Mouse (Mus musculus) neural tube, embryonic 14.5 days (tissue): ENCODE measurements around the gene Rps6ka5. TPM values are rescaled to one million over a fixed set of nuclear protein-coding genes. Genes with fewer than 3 reads are reported as not detected.

Source experiments
- ATAC-seq: fragments of 200-750 bp; cut with Nextera tagmentation; 2 replicates; pipeline ENCODE4 v1.8.0; 2017; ENCODE audit warnings: low read depth, mild to moderate bottlenecking, moderate TSS enrichment, moderate library complexity
- H3K27ac ChIP-seq: fragments of 300-500 bp; sonication (generic); 2 replicates; pipeline ENCODE4 v1.5.1; 2014; ENCODE audit warnings: low read depth, mild to moderate bottlenecking, control low read depth, low read length, moderate library complexity, mixed read lengths
- H3K27me3 ChIP-seq: fragments of 300-500 bp; sonication (generic); 2 replicates; pipeline ENCODE4 v1.6.1; 2014; ENCODE audit warnings: low read length; ENCODE audit not compliant: control insufficient read depth, insufficient read depth
- H3K36me3 ChIP-seq: fragments of 300-500 bp; sonication (generic); 2 replicates; pipeline ENCODE4 v1.6.1; 2014; ENCODE audit warnings: low read length, mixed read lengths; ENCODE audit not compliant: control insufficient read depth, insufficient read depth
- H3K4me1 ChIP-seq: fragments of 300-500 bp; sonication (generic); 2 replicates; pipeline ENCODE4 v1.6.1; 2014; ENCODE audit warnings: low read length; ENCODE audit not compliant: control insufficient read depth, insufficient read depth
- H3K4me2 ChIP-seq: fragments of 300-500 bp; sonication (generic); 2 replicates; pipeline ENCODE4 v1.6.1; 2014; ENCODE audit warnings: mild to moderate bottlenecking, low read depth, low read length, control low read depth
- H3K4me3 ChIP-seq: fragments of 300-500 bp; sonication (generic); 2 replicates; pipeline ENCODE4 v1.5.1; 2014; ENCODE audit warnings: low read depth, low read length, control low read depth, mixed read lengths
- H3K9ac ChIP-seq: fragments of 300-500 bp; sonication (generic); replicated peaks from 2 replicates; pipeline ENCODE4 v1.6.1; 2014; ENCODE audit warnings: low read depth, mild to moderate bottlenecking, control low read depth, low read length, mixed read lengths
- H3K9me3 ChIP-seq: fragments of 300-500 bp; sonication (generic); 2 replicates; pipeline ENCODE4 v1.6.1; 2016; ENCODE audit warnings: low read length; ENCODE audit not compliant: control insufficient read depth
- WGBS: fragments of 180-500 bp; shearing (Covaris S2); extraction: QIAGEN DNeasy Blood & Tissue Kit; methylation state at CpG from one replicate; pipeline ENCODE4 v1.1.7; 2014; 5-methylcytosine and 5-hydroxymethylcytosine counted together
- polyA plus RNA-seq: library from polyadenylated mRNA; unstranded; fragments of >200 nt; fragmentation: Nextera tagmentation; extraction: Ambion mirVana; gene quantifications from 2 replicates; pipeline ENCODE4 v1.2.1, GENCODE M21; 2014

Gene Rps6ka5
- 7.2 and 7.9 TPM in 2 replicates for polyA plus RNA-seq

GRCm38 (mm10) chr12:100726651-100727050, at the start of gene Rps6ka5:
Gene Rps6ka5, minus strand, starts transcription at chr12:100726983.
- no peak for ATAC-seq
- H3K27ac ChIP-seq = no peak within 1 kb of the TSS
- WGBS = 99% methylated on average over 4 of the region's 4 CpGs
- no peaks in the 10 kb centered on the region for H3K9me3 ChIP-seq
- H3K36me3 ChIP-seq = no peaks in the 10 kb centered on the region
- no peaks in the 10 kb centered on the region for H3K27me3 ChIP-seq
- no peak within 1 kb of the TSS for H3K4me3 ChIP-seq
- H3K9ac ChIP-seq = no peak within 1 kb of the TSS
- peaks cover 2% of the 10 kb centered on the region; the same call in 1 of the 2 replicates for H3K4me1 ChIP-seq
- peak within 1 kb of the TSS; percentile 55; the same call in 1 of the 2 replicates for H3K4me2 ChIP-seq

- 80% methylated on average over 8 of the region's 8 CpGs for WGBS
- Histone ChIP-seq H3K9ac (no peak overlapping the region), H3K27me3 (no peaks in the 10 kb centered on the region), H3K4me2 (no peak overlapping the region), H3K27ac (no peak overlapping the region), H3K9me3 (no peaks in the 10 kb centered on the region), H3K36me3 (no peaks in the 10 kb centered on the region), H3K4me3 (no peak overlapping the region), H3K4me1 (peaks cover 8% of the 10 kb centered on the region; the same call in 1 of the 2 replicates)
- ATAC-seq = no peak
Observed at GRCm38 (mm10) chr12:100775911-100776581, 49.3 kb upstream of the Rps6ka5 start.

GRCm38 (mm10) chr12:100775291-100775690, 48.5 kb upstream of the Rps6ka5 start:
- H3K27me3 ChIP-seq = no peaks in the 10 kb centered on the region
- no peak for ATAC-seq
- H3K4me1 ChIP-seq = peaks cover 8% of the 10 kb centered on the region; the same call in 1 of the 2 replicates
- H3K4me2 ChIP-seq = no peak overlapping the region
- no peak overlapping the region for H3K4me3 ChIP-seq
- H3K9ac ChIP-seq = no peak overlapping the region
- H3K36me3 ChIP-seq = no peaks in the 10 kb centered on the region
- no peaks in the 10 kb centered on the region for H3K9me3 ChIP-seq
- H3K27ac ChIP-seq = no peak overlapping the region

GRCm38 (mm10) chr12:100774756-100775155, 48.0 kb upstream of the Rps6ka5 start:
- Histone ChIP-seq H3K4me1 (peaks cover 6% of the 10 kb centered on the region; the same call in 1 of the 2 replicates), H3K4me3 (no peak overlapping the region), H3K9ac (no peak overlapping the region), H3K27ac (no peak overlapping the region), H3K27me3 (no peaks in the 10 kb centered on the region), H3K4me2 (no peak overlapping the region), H3K36me3 (no peaks in the 10 kb centered on the region), H3K9me3 (no peaks in the 10 kb centered on the region)
- WGBS = 85% methylated on average over 7 of the region's 7 CpGs
- no peak for ATAC-seq

- no peaks in the 10 kb centered on the region for H3K9me3 ChIP-seq
- H3K4me3 ChIP-seq = no peak overlapping the region
- no peaks in the 10 kb centered on the region for H3K27me3 ChIP-seq
- H3K9ac ChIP-seq = no peak overlapping the region
- no peak overlapping the region for H3K4me2 ChIP-seq
- WGBS = 50% methylated on average over 7 of the region's 7 CpGs
- no peak overlapping the region for H3K27ac ChIP-seq
- no peak; the same call in 1 of the 2 replicates for ATAC-seq
- no peaks in the 10 kb centered on the region for H3K4me1 ChIP-seq
- no peaks in the 10 kb centered on the region for H3K36me3 ChIP-seq
Observed at GRCm38 (mm10) chr12:100772230-100772984, 45.6 kb upstream of the Rps6ka5 start.

GRCm38 (mm10) chr12:100770765-100771164, 44.0 kb upstream of the Rps6ka5 start:
- H3K36me3 ChIP-seq = no peaks in the 10 kb centered on the region
- ATAC-seq = no peak
- H3K9ac ChIP-seq = no peak overlapping the region
- H3K9me3 ChIP-seq = no peaks in the 10 kb centered on the region
- H3K4me1 ChIP-seq = no peaks in the 10 kb centered on the region
- H3K4me2 ChIP-seq = no peak overlapping the region
- H3K27me3 ChIP-seq = no peaks in the 10 kb centered on the region
- no peak overlapping the region for H3K4me3 ChIP-seq
- H3K27ac ChIP-seq = no peak overlapping the region
- 87% methylated on average over 3 of the region's 3 CpGs for WGBS

- no peak overlapping the region for H3K4me2 ChIP-seq
- no peaks in the 10 kb centered on the region for H3K4me1 ChIP-seq
- no peaks in the 10 kb centered on the region for H3K9me3 ChIP-seq
- H3K4me3 ChIP-seq = no peak overlapping the region
- ATAC-seq = no peak
- H3K9ac ChIP-seq = no peak overlapping the region
- no peaks in the 10 kb centered on the region for H3K27me3 ChIP-seq
- no peak overlapping the region for H3K27ac ChIP-seq
- H3K36me3 ChIP-seq = no peaks in the 10 kb centered on the region
- 92% methylated on average over 6 of the region's 6 CpGs for WGBS
Observed at GRCm38 (mm10) chr12:100769871-100770270, 43.1 kb upstream of the Rps6ka5 start.

GRCm38 (mm10) chr12:100764329-100765018, 37.7 kb upstream of the Rps6ka5 start:
- Histone ChIP-seq H3K4me2 (no peak overlapping the region), H3K9me3 (no peaks in the 10 kb centered on the region), H3K27me3 (no peaks in the 10 kb centered on the region), H3K4me3 (no peak overlapping the region), H3K9ac (no peak overlapping the region), H3K36me3 (no peaks in the 10 kb centered on the region), H3K27ac (no peak overlapping the region), H3K4me1 (no peaks in the 10 kb centered on the region)
- 72% methylated on average over 13 of the region's 13 CpGs for WGBS
- ATAC-seq = no peak
